Mouse (Mus musculus) lung, postnatal 0 days (tissue): ENCODE measurements around the gene Sf3b5.

Experiments used
- CTCF ChIP-seq: IDR thresholded peaks from 2 replicates; pipeline ENCODE4 v1.5.1; 2016; ENCODE audit warnings: antibody characterized with exemption, mild to moderate bottlenecking
- EP300 ChIP-seq: IDR thresholded peaks from 2 replicates; pipeline ENCODE4 v1.6.1; 2016; ENCODE audit warnings: antibody characterized with exemption, mild to moderate bottlenecking, control low read depth

- TF ChIP-seq CTCF = no peak
- no peak for TF ChIP-seq EP300
Measured at GRCm38 (mm10) chr10:12957271-12957670, 47.9 kb upstream of the Sf3b5 start.
